Mouse (Mus musculus): Measurements from ENCODE around the gene Scimp. TPM values are rescaled to one million over a fixed set of nuclear protein-coding genes. Genes with fewer than 3 reads are reported as not detected.

Scimp gene
- total and polyA plus RNA-seq, 2 experiments from 2014 or later = 0.14 TPM; not detected in 1

DNA sequence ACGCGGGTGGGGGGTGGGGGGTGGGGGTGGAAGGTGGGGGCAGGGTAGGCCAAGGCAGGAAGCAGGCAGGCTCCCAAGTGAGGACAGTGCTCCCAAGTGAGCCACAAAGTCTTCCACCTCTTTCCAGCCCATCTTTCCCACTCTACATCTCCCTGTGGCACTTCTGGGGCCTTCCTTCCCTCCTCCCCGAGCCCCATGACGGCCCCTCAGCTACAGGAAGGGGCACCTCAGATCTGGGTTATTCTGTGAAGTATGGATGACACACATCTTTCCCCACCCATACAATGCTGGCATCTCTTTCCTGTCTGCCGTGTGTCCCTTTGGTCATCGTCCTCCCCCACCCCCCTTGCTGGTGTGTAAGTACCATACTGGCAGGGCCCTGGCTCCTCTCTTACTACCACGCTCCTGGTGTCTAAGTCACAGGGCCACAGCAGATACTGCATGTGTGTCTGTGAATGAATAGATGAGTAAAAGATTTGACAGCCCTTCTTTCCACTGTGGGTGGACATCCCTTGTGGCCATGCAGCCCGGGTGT lies 6.7 kb downstream of the Scimp start:
- no peak for TF ChIP-seq CTCF (IDR thresholded peaks at IDR 0.05; ENCODE audit: low read depth)
- no peaks in the 10 kb centered on the region for H3K4me1 ChIP-seq (ENCODE audit: insufficient read depth, low read length)
- WGBS = 76% methylated on average over 8 of the region's 8 CpGs

DNA sequence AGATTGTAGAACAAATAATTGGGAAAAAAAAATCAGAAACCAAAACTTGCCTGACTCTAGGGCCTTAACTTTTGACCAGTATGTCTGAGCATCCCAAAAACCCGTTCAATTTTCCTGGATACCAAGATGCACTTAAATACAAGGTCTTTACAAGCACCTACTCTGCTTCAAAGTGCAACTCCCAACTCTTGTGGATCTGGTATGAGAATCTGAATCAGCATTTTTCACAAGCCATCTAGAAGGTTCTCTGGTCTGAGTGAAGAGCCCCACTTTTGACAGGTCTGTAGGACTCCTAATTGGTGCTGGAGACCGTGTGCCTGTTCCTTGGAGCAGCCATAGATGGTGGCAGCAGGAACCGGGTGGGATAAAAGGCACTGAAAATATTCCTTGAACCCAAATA lies 8.0 kb downstream of the Scimp start:
- 82% methylated on average over 3 of the region's 3 CpGs for WGBS
- DNase-seq (ENCODE audit: low spot score) (no peak), ATAC-seq (no peak)
- no peaks in the 10 kb centered on the region for H3K4me1 ChIP-seq (ENCODE audit: insufficient read depth, low read length)
- no peak overlapping the region for H3K4me2 ChIP-seq (ENCODE audit: low read depth, low read length)
- TF ChIP-seq CTCF (IDR thresholded peaks at IDR 0.05; ENCODE audit: low read depth) = no peak
- H3K36me3 ChIP-seq (ENCODE audit: insufficient read depth, low read length) = no peaks in the 10 kb centered on the region
- H3K9ac ChIP-seq (replicated peaks; ENCODE audit: low read length) = no peak overlapping the region
- no peak overlapping the region for H3K27ac ChIP-seq
- no peaks in the 10 kb centered on the region for H3K27me3 ChIP-seq (ENCODE audit: insufficient read depth, low read length)
- H3K4me3 ChIP-seq (ENCODE audit: low read length) = no peak overlapping the region
- H3K9me3 ChIP-seq (ENCODE audit: low read length) = no peaks in the 10 kb centered on the region

More for the DNA sequence above, 6.7 kb downstream of the Scimp start:
- ATAC-seq (no peak), DNase-seq (ENCODE audit: low spot score) (no peak)
- H3K4me2 ChIP-seq (ENCODE audit: low read depth, low read length) = no peak overlapping the region
- no peaks in the 10 kb centered on the region for H3K36me3 ChIP-seq (ENCODE audit: insufficient read depth, low read length)
- H3K9me3 ChIP-seq (ENCODE audit: low read length) = no peaks in the 10 kb centered on the region
- no peaks in the 10 kb centered on the region for H3K27me3 ChIP-seq (ENCODE audit: insufficient read depth, low read length)
- H3K9ac ChIP-seq (replicated peaks; ENCODE audit: low read length) = no peak overlapping the region
- no peak overlapping the region for H3K27ac ChIP-seq
- H3K4me3 ChIP-seq (ENCODE audit: low read length) = no peak overlapping the region

DNA sequence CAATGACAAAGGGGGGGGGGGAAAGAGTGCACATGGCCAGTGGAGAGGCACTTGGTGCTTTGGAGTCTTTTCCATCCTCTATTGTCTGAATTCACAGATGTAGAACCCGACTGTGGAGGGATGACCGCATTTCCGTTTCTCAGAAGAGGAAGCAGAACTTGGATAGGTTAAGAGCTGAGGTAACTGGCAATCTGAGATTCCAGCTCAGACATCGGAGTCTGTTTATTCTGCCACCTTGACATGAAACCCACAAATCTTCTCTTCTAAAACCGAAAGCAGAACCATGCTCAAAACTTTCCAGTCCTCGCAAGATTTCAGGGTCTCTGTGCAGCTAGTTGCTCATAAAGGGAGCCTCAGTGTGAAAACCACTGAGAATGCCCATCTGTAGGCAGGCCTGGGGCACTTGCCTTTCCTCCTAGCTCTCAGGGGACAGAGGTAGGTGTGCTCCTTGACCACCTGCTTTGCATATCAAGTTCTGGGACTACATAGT lies 8.6 kb downstream of the Scimp start:
- WGBS = 87% methylated on average over 6 of the region's 6 CpGs
- ATAC-seq = no peak
- no peak overlapping the region for H3K4me2 ChIP-seq (ENCODE audit: low read depth, low read length)

DNA sequence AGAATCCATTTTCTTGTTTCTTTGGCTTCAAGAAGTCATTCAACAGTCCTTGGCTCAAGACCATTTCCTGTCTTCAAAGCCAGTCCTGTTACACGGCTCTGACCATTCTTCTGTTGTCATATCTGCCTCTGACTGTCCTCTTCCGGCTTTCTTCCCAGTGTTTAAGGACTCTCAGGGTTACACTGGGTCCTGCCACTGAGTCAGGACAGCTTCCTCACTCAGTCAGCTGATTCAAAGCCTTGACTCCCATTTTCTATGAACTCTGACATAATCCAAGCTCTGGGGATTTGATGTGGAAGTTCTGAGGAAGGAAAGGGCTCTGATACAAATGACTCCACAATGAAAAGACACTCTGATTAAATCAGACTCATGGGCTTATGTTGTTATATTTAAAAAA lies 9.5 kb downstream of the Scimp start:
- Histone ChIP-seq H3K9ac (replicated peaks; ENCODE audit: low read length) (no peak overlapping the region), H3K4me3 (ENCODE audit: low read length) (no peak overlapping the region), H3K36me3 (ENCODE audit: insufficient read depth, low read length) (no peaks in the 10 kb centered on the region), H3K27me3 (ENCODE audit: insufficient read depth, low read length) (no peaks in the 10 kb centered on the region), H3K27ac (no peak overlapping the region), H3K4me1 (ENCODE audit: insufficient read depth, low read length) (no peaks in the 10 kb centered on the region), H3K4me2 (ENCODE audit: low read depth, low read length) (no peak overlapping the region), H3K9me3 (ENCODE audit: low read length) (no peaks in the 10 kb centered on the region)
- ATAC-seq = no peak
- no peak for DNase-seq (ENCODE audit: low spot score)
- TF ChIP-seq CTCF (IDR thresholded peaks at IDR 0.05; ENCODE audit: low read depth) = no peak
- 79% methylated on average over 2 of the region's 2 CpGs for WGBS

More for the DNA sequence above, 8.6 kb downstream of the Scimp start:
- Histone ChIP-seq H3K4me1 (ENCODE audit: insufficient read depth, low read length) (no peaks in the 10 kb centered on the region), H3K36me3 (ENCODE audit: insufficient read depth, low read length) (no peaks in the 10 kb centered on the region), H3K9me3 (ENCODE audit: low read length) (no peaks in the 10 kb centered on the region), H3K27ac (no peak overlapping the region), H3K4me3 (ENCODE audit: low read length) (no peak overlapping the region), H3K9ac (replicated peaks; ENCODE audit: low read length) (no peak overlapping the region), H3K27me3 (ENCODE audit: insufficient read depth, low read length) (no peaks in the 10 kb centered on the region)
- no peak for DNase-seq (ENCODE audit: low spot score)
- TF ChIP-seq CTCF (IDR thresholded peaks at IDR 0.05; ENCODE audit: low read depth) = no peak

DNA sequence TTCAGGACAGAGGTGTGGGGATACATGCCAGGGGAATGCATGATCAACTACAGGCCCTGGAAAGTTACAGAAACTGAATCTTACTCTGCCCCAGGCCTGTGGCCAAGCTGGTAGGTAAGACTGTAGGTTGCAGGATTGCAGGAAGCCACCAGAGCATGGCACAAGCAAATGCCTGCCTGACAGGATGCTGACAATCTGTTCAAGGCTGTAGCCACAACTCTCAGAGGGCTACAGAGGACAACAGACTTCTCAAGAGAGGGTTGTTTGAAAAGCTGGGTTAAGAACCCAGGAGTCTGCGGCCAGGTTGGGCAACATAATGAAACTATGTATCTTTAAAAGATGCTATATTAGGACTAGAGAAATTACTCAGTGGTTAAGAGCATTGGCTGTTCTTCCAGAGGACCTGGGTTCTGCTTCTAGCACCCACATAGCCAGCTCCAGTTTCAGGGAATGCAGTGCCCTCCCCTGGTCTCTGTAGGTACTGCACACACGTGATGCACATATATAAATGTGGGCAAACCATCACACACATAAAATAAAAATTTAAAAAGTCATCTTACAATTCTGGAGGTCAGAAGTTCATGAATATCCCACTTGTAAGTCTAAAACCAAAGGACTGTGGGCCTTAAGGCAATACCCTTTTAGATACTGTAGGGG lies 10.1 kb downstream of the Scimp start:
- DNase-seq (ENCODE audit: low spot score) = no peak
- 92% methylated on average over 2 of the region's 2 CpGs for WGBS
- TF ChIP-seq CTCF (IDR thresholded peaks at IDR 0.05; ENCODE audit: low read depth) = no peak

DNA sequence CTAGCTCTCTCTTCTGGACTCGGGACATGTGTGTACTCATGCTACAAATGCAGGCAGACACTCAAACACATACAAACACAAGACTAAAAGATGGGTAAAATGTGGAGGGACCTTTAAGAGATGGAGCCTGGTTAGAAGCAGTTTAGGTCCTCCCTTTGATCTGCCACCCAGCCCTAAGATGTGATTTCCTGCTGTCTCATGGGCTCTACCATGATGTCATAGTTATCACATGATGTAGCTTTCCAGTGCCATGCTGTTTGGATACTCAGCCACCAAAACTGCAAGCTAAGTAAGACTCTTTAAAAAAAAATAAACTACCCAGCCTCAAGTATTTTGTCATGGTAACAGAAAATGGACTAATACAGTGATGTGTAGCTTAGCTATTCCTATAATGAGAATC lies 20.0 kb downstream of the Scimp start:
- Histone ChIP-seq H3K4me3 (ENCODE audit: low read length) (no peak overlapping the region), H3K4me1 (ENCODE audit: insufficient read depth, low read length) (no peaks in the 10 kb centered on the region), H3K9ac (replicated peaks; ENCODE audit: low read length) (no peak overlapping the region), H3K27ac (no peak overlapping the region), H3K9me3 (ENCODE audit: low read length) (no peaks in the 10 kb centered on the region), H3K36me3 (ENCODE audit: insufficient read depth, low read length) (no peaks in the 10 kb centered on the region), H3K27me3 (ENCODE audit: insufficient read depth, low read length) (no peaks in the 10 kb centered on the region), H3K4me2 (ENCODE audit: low read depth, low read length) (no peak overlapping the region)
- TF ChIP-seq CTCF (IDR thresholded peaks at IDR 0.05; ENCODE audit: low read depth) = no peak
- 85% methylated on average over 1 of the region's 1 CpGs for WGBS
- DNase-seq (ENCODE audit: low spot score) (no peak), ATAC-seq (no peak)

More for the DNA sequence above, 10.1 kb downstream of the Scimp start:
- H3K9me3 ChIP-seq (ENCODE audit: low read length) = no peaks in the 10 kb centered on the region
- H3K27ac ChIP-seq = no peak overlapping the region
- H3K4me2 ChIP-seq (ENCODE audit: low read depth, low read length) = no peak overlapping the region
- H3K4me1 ChIP-seq (ENCODE audit: insufficient read depth, low read length) = no peaks in the 10 kb centered on the region
- no peak for ATAC-seq
- H3K36me3 ChIP-seq (ENCODE audit: insufficient read depth, low read length) = no peaks in the 10 kb centered on the region
- no peaks in the 10 kb centered on the region for H3K27me3 ChIP-seq (ENCODE audit: insufficient read depth, low read length)
- H3K4me3 ChIP-seq (ENCODE audit: low read length) = no peak overlapping the region
- H3K9ac ChIP-seq (replicated peaks; ENCODE audit: low read length) = no peak overlapping the region

DNA sequence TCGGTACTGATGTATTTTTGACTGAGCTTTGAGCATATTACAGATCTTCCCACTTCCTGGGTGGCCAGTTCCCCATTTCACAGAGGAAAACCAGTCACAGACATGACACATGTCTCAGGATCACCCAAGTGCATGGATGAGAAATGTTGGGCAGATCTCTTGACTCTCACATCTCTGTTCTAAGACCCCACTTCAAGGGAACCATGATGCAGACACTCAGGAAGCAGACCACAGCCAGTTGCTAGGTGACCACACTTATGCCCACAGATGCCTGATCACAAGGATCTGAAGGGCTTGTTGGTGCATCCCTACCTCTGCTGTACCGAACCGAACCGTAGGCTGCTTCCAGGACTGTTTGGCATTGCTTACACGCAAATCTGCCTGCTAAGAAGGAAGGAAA lies 20.7 kb downstream of the Scimp start:
- DNase-seq (ENCODE audit: low spot score) (no peak), ATAC-seq (no peak)
- H3K9me3 ChIP-seq (ENCODE audit: low read length) = no peaks in the 10 kb centered on the region
- TF ChIP-seq CTCF (IDR thresholded peaks at IDR 0.05; ENCODE audit: low read depth) = no peak
- no peak overlapping the region for H3K4me3 ChIP-seq (ENCODE audit: low read length)
- no peaks in the 10 kb centered on the region for H3K36me3 ChIP-seq (ENCODE audit: insufficient read depth, low read length)
- no peak overlapping the region for H3K9ac ChIP-seq (replicated peaks; ENCODE audit: low read length)
- no peaks in the 10 kb centered on the region for H3K27me3 ChIP-seq (ENCODE audit: insufficient read depth, low read length)
- H3K4me2 ChIP-seq (ENCODE audit: low read depth, low read length) = no peak overlapping the region
- H3K27ac ChIP-seq = no peak overlapping the region
- 78% methylated on average over 5 of the region's 5 CpGs for WGBS
- H3K4me1 ChIP-seq (ENCODE audit: insufficient read depth, low read length) = no peaks in the 10 kb centered on the region

All from hindbrain, postnatal 0 days (tissue).